Mouse (Mus musculus) urinary bladder, postnatal 4 days (tissue): ENCODE data around the gene Polr2g.
A peak's percentile ranks its signal among the peaks of the same experiment; 100 is the strongest.

Experiments used
- DNase-seq, 2 experiments: peaks; one replicate each; pipeline ENCODE4 v3.0.0; 2021 to 2022; ENCODE audit warnings: low spot score in 2 of 2

The Polr2g gene

DNA sequence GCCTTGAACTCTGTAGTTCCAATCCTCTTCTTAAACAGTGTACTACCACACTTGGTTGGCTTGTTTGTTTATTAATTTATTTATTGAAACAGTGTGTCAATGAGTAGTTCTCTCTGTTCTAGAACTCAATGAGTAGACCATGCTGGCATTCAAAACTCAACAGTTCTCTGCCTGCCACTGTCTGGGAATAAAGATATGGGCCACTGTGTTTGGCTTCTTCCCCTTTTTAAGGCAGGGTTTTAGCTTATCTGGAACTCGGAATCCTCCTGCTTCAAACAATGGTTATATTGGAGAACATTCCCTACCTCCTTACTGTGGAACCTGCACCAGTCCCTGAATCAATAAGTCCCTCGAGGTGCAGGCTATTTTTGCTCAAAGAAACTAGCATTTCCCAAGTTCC lies 39.5 kb downstream of the Polr2g start:
- DNase-seq: no peak

DNA sequence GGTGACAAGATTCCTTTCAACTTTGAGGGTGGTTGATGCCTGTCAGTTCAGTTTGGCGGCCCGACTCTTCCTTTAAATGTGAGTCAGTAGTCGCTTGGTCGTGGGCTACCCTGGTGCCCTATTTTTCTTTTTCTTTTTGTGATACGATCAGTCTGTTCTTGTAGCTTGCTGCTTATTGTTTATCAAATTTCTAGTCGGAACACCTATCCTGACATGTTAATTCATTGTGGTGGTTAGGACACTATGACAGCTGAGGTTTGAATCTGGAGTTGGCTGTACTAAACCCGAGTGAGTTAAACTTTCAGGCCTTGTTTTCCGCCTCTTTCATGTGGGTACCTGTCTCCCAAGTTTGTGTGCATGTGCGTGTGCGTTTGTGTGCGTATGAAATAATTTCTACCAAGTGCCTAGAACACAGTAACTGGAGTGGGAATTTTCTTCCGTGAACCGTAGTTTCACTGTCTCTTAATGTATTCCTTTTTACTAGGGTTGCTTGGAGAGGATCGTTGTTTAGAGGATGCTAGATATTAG lies 40.8 kb downstream of the Polr2g start:
- DNase-seq: no peak

DNA sequence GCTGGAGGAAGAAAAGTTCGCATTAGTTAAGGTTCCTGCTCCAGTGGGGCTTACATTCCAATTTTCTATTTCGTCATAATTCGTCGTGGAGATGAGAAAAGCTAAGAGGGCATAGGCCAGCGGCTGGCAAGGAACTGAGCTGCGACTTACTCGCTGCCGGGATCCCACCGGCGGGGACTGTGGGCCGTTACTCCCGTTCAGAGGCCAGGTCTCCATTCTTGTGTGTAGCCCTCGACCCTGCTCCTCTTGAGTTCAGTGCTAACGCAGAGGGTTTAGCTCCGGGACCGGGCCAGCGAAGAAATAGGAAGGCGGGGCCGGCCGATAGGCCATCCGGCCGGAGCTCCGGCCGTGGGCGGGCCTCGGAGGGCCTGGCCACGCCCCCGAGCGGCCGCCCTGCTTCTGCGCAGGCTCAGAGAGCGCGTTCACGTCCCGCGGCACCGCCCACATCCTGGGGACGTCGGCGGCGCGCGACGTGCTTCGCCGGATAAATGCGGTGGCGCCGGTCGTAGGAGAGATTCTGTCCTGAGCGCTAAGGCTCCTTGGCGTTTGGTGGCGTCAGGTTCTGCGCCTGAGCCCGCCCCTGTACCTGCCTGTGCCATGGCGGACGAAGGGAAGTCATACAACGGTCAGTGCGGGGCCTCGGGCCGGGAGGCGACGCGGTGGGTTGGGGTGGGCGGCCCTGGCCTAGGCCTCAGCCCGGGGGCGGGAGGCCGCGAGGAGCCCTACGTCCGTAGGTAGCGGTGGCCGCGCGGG lies 41.6 kb downstream of the Polr2g start, which contains the start of gene Nxf1:
Gene Nxf1, plus strand, starts transcription at position 439 of the 753 bp plus-strand sequence.
- DNase-seq: peak; percentile 90 to 94

DNA sequence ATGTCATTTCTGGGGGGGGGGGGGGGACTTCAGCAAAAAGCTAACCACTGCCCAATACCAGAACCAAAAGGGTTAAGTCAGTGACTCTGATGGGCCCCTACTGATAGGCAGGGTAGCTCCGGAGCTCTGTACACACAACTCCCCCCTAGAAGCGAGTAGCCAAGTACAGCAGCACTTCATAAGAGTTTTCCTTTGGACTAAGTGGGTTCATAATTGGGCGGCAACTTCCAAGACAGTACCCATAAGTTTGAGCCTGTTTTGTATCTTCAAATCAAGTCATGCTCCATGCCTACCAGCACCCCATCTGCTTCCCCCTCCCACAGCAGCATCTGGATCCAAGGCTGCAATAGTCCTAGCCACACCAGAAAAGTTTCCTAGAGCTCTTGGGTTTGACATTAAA lies 42.7 kb downstream of the Polr2g start:
- no peak for DNase-seq

DNA sequence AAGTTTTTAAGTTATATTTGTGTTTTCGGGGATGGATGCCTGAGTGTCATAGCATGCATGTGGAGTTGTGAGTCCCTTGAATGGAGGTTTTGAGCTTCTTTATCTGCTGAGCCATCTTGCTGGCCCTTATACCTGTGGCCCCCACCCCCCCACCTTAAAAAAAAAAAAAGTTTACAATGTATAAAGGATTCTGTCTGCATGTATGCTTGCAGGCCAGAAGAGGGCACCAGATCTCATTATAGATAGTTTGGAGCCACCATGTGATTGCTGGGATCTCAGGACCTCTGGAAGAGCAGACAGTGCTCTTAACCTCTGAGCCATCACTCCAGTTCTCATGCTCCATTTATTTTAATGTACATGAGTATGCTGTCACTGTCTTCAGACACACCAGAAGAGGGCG lies 51.0 kb downstream of the Polr2g start:
- DNase-seq: no peak

DNA sequence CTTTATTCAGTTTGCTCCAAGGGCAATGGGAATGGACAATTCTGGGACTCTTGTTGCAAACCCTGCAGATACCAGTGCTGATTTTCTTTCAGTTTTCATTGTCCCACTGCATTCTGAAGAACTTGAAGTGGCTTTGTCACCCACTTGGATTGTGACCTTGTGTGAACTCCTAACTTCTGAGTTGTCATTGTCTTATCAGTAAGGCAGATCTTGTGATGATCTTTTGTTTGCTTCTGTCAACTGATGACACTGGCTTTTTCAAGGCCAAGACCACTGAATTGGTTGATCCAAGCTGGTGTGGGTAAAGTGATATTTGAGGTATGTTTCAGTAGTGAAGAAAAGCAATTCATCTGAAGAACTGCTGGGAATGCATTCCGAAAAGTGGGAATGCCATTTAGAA lies 53.0 kb downstream of the Polr2g start:
- DNase-seq: no peak
